Mouse (Mus musculus): ENCODE measurements at regions not wholly inside any gene's neighbourhood (a gene's known extent, or its start where the extent isn't known, plus 50 kb on each side); places are given as distances from the start of the nearest gene placed in this dataset.

- no peaks in the 10 kb centered on the region for H3K36me3 ChIP-seq (ENCODE audit: insufficient read depth)
- no peaks in the 10 kb centered on the region for H3K27me3 ChIP-seq (ENCODE audit: insufficient read depth, low read length)
- no peak overlapping the region for H3K4me3 ChIP-seq (ENCODE audit: low read depth, low read length)
- 27% methylated on average over 10 of the region's 10 CpGs for WGBS
- H3K27ac ChIP-seq (ENCODE audit: low read depth), result no peak overlapping the region
- no peaks in the 10 kb centered on the region for H3K4me1 ChIP-seq (ENCODE audit: insufficient read depth)
- H3K9me3 ChIP-seq (ENCODE audit: low read depth, low read length), result no peaks in the 10 kb centered on the region
- ATAC-seq (ENCODE audit: insufficient read depth) (peak; percentile 68; the same call in 1 of the 2 replicates), DNase-seq (peak; percentile 42)
- no peak for TF ChIP-seq CTCF (IDR thresholded peaks at IDR 0.05; ENCODE audit: low read depth)
- no peak overlapping the region for H3K9ac ChIP-seq
- H3K4me2 ChIP-seq, result no peak overlapping the region
These were observed 187.0 kb downstream of the Bmp2 start for GRCm38 (mm10) chr2:133738839-133739430.

- no peak overlapping the region for H3K4me3 ChIP-seq (ENCODE audit: low read depth, low read length)
- no peaks in the 10 kb centered on the region for H3K9me3 ChIP-seq (ENCODE audit: low read depth, low read length)
- no peak for TF ChIP-seq CTCF (IDR thresholded peaks at IDR 0.05; ENCODE audit: low read depth)
- no peaks in the 10 kb centered on the region for H3K4me1 ChIP-seq (ENCODE audit: insufficient read depth)
- no peak for DNase-seq
- WGBS, result 47% methylated on average over 4 of the region's 4 CpGs
- no peak overlapping the region for H3K9ac ChIP-seq
- no peak for ATAC-seq (ENCODE audit: insufficient read depth)
- H3K36me3 ChIP-seq (ENCODE audit: insufficient read depth), result no peaks in the 10 kb centered on the region
- H3K27me3 ChIP-seq (ENCODE audit: insufficient read depth, low read length), result no peaks in the 10 kb centered on the region
- no peak overlapping the region for H3K27ac ChIP-seq (ENCODE audit: low read depth)
- H3K4me2 ChIP-seq, result no peak overlapping the region
These were observed 196.5 kb downstream of the Bmp2 start for GRCm38 (mm10) chr2:133748493-133748892.

- WGBS, result 60% methylated on average over 4 of the region's 4 CpGs
These were observed 198.1 kb downstream of the Bmp2 start for GRCm38 (mm10) chr2:133749846-133750637.

GRCm38 (mm10) chr2:133754088-133754487 lies 202.1 kb downstream of the Bmp2 start:
- Histone ChIP-seq H3K36me3 (ENCODE audit: insufficient read depth) (no peaks in the 10 kb centered on the region), H3K4me1 (ENCODE audit: insufficient read depth) (no peaks in the 10 kb centered on the region), H3K27ac (ENCODE audit: low read depth) (no peak overlapping the region), H3K4me2 (no peak overlapping the region), H3K4me3 (ENCODE audit: low read depth, low read length) (no peak overlapping the region), H3K27me3 (ENCODE audit: insufficient read depth, low read length) (no peaks in the 10 kb centered on the region), H3K9me3 (ENCODE audit: low read depth, low read length) (no peaks in the 10 kb centered on the region), H3K9ac (no peak overlapping the region)
- 84% methylated on average over 3 of the region's 3 CpGs for WGBS
- DNase-seq (no peak), ATAC-seq (ENCODE audit: insufficient read depth) (no peak)
- TF ChIP-seq CTCF (IDR thresholded peaks at IDR 0.05; ENCODE audit: low read depth), result no peak

More at GRCm38 (mm10) chr2:133749846-133750637, 198.1 kb downstream of the Bmp2 start:
- no peak for ATAC-seq (ENCODE audit: insufficient read depth)
- H3K4me2 ChIP-seq, result no peak overlapping the region
- no peak overlapping the region for H3K27ac ChIP-seq (ENCODE audit: low read depth)
- no peaks in the 10 kb centered on the region for H3K4me1 ChIP-seq (ENCODE audit: insufficient read depth)
- no peak for TF ChIP-seq CTCF (IDR thresholded peaks at IDR 0.05; ENCODE audit: low read depth)
- no peaks in the 10 kb centered on the region for H3K36me3 ChIP-seq (ENCODE audit: insufficient read depth)
- no peak overlapping the region for H3K9ac ChIP-seq
- DNase-seq, result no peak
- H3K27me3 ChIP-seq (ENCODE audit: insufficient read depth, low read length), result no peaks in the 10 kb centered on the region
- H3K4me3 ChIP-seq (ENCODE audit: low read depth, low read length), result no peak overlapping the region
- no peaks in the 10 kb centered on the region for H3K9me3 ChIP-seq (ENCODE audit: low read depth, low read length)

- H3K4me3 ChIP-seq (ENCODE audit: low read depth, low read length), result no peak overlapping the region
- H3K4me2 ChIP-seq, result no peak overlapping the region
- 42% methylated on average over 7 of the region's 7 CpGs for WGBS
- no peaks in the 10 kb centered on the region for H3K27me3 ChIP-seq (ENCODE audit: insufficient read depth, low read length)
- peak; percentile 91 for DNase-seq
- no peaks in the 10 kb centered on the region for H3K9me3 ChIP-seq (ENCODE audit: low read depth, low read length)
- H3K36me3 ChIP-seq (ENCODE audit: insufficient read depth), result no peaks in the 10 kb centered on the region
- TF ChIP-seq CTCF (IDR thresholded peaks at IDR 0.05; ENCODE audit: low read depth), result no peak
- H3K4me1 ChIP-seq (ENCODE audit: insufficient read depth), result no peaks in the 10 kb centered on the region
- no peak overlapping the region for H3K9ac ChIP-seq
- ATAC-seq (ENCODE audit: insufficient read depth), result peak; percentile 81
- no peak overlapping the region for H3K27ac ChIP-seq (ENCODE audit: low read depth)
These were observed 209.5 kb downstream of the Bmp2 start for GRCm38 (mm10) chr2:133761496-133761895.

- H3K27me3 ChIP-seq (ENCODE audit: insufficient read depth, low read length), result no peaks in the 10 kb centered on the region
- H3K36me3 ChIP-seq (ENCODE audit: insufficient read depth), result no peaks in the 10 kb centered on the region
- no peak for TF ChIP-seq CTCF (IDR thresholded peaks at IDR 0.05; ENCODE audit: low read depth)
- no peaks in the 10 kb centered on the region for H3K4me1 ChIP-seq (ENCODE audit: insufficient read depth)
- H3K27ac ChIP-seq (ENCODE audit: low read depth), result no peak overlapping the region
- WGBS, result 70% methylated on average over 1 of the region's 1 CpGs
- no peaks in the 10 kb centered on the region for H3K9me3 ChIP-seq (ENCODE audit: low read depth, low read length)
- H3K4me3 ChIP-seq (ENCODE audit: low read depth, low read length), result no peak overlapping the region
- no peak for ATAC-seq (ENCODE audit: insufficient read depth)
- DNase-seq, result no peak
- H3K9ac ChIP-seq, result no peak overlapping the region
- no peak overlapping the region for H3K4me2 ChIP-seq
These were observed 216.6 kb downstream of the Bmp2 start for GRCm38 (mm10) chr2:133768546-133768945.

GRCm38 (mm10) chr2:133783588-133784342 lies 231.8 kb downstream of the Bmp2 start:
- no peak overlapping the region for H3K4me2 ChIP-seq
- no peaks in the 10 kb centered on the region for H3K9me3 ChIP-seq (ENCODE audit: low read depth, low read length)
- TF ChIP-seq CTCF (IDR thresholded peaks at IDR 0.05; ENCODE audit: low read depth), result no peak
- no peaks in the 10 kb centered on the region for H3K36me3 ChIP-seq (ENCODE audit: insufficient read depth)
- H3K4me1 ChIP-seq (ENCODE audit: insufficient read depth), result no peaks in the 10 kb centered on the region
- DNase-seq (peak; percentile 71), ATAC-seq (ENCODE audit: insufficient read depth) (peak; percentile 92)
- H3K4me3 ChIP-seq (ENCODE audit: low read depth, low read length), result no peak overlapping the region
- no peaks in the 10 kb centered on the region for H3K27me3 ChIP-seq (ENCODE audit: insufficient read depth, low read length)
- WGBS, result 41% methylated on average over 7 of the region's 7 CpGs
- H3K27ac ChIP-seq (ENCODE audit: low read depth), result no peak overlapping the region
- no peak overlapping the region for H3K9ac ChIP-seq

Data from lung, embryonic 14.5 days (tissue).